Mouse (Mus musculus): ENCODE results near the gene Mta2.

Mta2 gene

DNA sequence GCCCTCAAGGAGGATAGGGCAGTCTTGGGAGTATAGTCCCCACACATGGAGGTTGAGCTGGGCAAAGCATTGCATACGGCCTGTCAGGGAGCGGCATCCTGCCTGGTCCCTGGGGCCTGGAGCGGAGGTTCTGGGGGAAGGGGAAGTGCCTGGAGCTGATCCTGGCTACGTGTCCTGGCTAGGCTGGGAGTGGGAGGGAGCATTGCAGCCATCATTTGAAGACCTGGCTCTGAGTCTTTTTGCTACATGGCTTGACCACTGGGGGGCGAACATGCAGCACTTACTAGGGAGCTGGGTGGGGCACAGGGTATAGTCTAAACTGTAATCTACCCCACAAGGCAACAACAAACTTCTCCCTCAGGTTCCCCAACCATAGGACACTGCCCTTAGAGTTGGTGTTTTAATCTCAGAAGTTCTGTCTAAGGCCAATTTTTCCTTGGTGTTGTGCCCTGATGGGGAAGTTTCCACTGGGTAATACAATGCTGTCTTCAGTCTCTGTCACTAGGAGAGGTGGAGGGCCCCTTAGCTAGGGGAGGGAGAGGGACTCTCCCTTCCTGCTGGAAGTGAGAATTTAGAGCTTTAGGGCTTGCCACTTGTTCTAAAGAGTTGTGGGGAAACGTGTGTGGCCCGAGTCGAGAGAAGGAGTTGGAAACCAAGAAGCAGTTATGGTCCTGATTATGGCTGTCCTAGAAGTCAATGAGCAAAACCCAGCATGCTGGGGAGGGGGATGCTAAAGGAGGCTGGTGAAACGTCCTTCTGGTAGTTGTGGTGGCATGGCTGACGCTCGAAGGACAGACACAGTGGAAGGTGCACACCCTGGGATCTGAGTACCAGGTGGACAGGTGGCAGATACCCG lies 51.3 kb downstream of the Mta2 start:
- DNase-seq (ENCODE audit: low spot score), result peak; percentile 89

DNA sequence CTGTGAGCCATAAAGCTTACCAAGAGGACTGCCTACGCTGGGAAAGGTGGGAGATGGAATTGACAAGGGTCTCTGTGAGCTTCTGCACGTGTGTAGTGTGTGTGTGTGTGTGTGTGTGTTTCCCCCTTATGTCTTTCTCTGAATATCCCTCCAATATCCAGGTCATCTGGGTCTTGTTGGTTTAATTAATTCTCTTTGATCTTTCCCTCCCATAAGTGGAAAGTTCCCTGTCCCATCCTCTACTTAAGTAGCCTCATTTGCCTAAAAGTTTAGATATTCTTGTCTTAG lies 51.9 kb downstream of the Mta2 start:
- no peak for DNase-seq (ENCODE audit: low spot score)

- DNase-seq (ENCODE audit: low spot score), result no peak
These were observed 53.3 kb downstream of the Mta2 start for GRCm38 (mm10) chr19:8994813-8995607.

DNA sequence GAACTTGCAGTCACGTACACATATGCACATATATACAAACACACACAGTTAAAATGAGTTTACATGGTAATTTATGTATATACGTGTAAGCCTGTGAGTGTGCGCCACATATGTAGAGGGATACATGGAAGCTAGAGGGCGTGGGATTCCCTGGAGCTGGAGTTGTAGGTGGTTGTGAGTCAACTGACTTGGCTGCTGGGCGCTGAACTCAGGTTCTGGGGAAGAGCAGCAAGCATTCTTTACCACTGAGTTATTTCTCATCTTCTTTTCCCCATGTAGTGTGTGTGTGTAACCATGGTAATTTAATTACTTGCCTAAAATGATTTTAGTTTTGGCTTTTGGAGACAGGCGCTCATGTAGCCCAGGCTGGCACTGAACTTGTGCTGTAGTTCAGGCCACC lies 54.9 kb downstream of the Mta2 start:
- no peak for DNase-seq (ENCODE audit: low spot score)

GRCm38 (mm10) chr19:8997546-8997945 lies 55.9 kb downstream of the Mta2 start:
- peak; percentile 72 for DNase-seq (ENCODE audit: low spot score)

- no peak for DNase-seq (ENCODE audit: low spot score)
These were observed 56.9 kb downstream of the Mta2 start for GRCm38 (mm10) chr19:8998546-8998945.

GRCm38 (mm10) chr19:8999223-8999622 lies 57.5 kb downstream of the Mta2 start:
- no peak for DNase-seq (ENCODE audit: low spot score)
